Comparison of ENCODE assay signal across 8 mouse cellular contexts in genomic region chr4:34886490-34887111, GRCm38 (mm10). TPM values are rescaled to one million over a fixed set of nuclear protein-coding genes. Genes with fewer than 3 reads are reported as not detected.
A peak's percentile ranks its signal among the peaks of the same experiment; 100 is the strongest.
DNase-seq lines count a peak whose midpoint lies in the region; ATAC-seq and TF ChIP-seq lines count a peak whose summit lies in the region.

No protein-coding gene starts in this region.

- peak overlapping the region; percentile 97 for H3K27ac ChIP-seq in hindbrain, embryonic 13.5 days

- peak; percentile 93 for ATAC-seq in Patski
- ATAC-seq in hindbrain, embryonic 13.5 days (ENCODE audit: low FRiP score): peak; percentile 73

- no peak for DNase-seq in Patski (ENCODE audit: low read depth, low spot score)
- peak; percentile 78 to 79 for DNase-seq in cerebellum, postnatal 14 days
- DNase-seq in frontal cortex, postnatal 14 days (ENCODE audit: low spot score in 2 of 2): peak; percentile 61 to 65
- peak; percentile 72 to 73 for DNase-seq in layer of hippocampus, postnatal 36 days
- DNase-seq in lung, postnatal 25 days (ENCODE audit: low spot score): peak; percentile 91
- DNase-seq in retina, adult 2 months (ENCODE audit: low read depth, low spot score): peak; percentile 54
- peak; percentile 85 for DNase-seq in thymus, postnatal 25 days

- H3K36me3 ChIP-seq in hindbrain, embryonic 13.5 days: no peaks in the 10 kb centered on the region

- peak overlapping the region; percentile 85 for H3K4me2 ChIP-seq in hindbrain, embryonic 13.5 days

- WGBS in hindbrain, embryonic 13.5 days: under 1% methylated on average over 48 of the region's 48 CpGs

- H3K9ac ChIP-seq in hindbrain, embryonic 13.5 days: peak overlapping the region; percentile 88

- peak overlapping the region; percentile 75 for H3K4me3 ChIP-seq in hindbrain, embryonic 13.5 days

- POLR2A ChIA-PET in Patski (lab: Charles Lee): no interaction called here

- CTCF ChIA-PET in Patski (lab: Charles Lee): interaction anchor here (0.9 kb wide), 1 partner anchor 352 kb away, joined by 3 read pairs; no protein-coding TSS in a partner anchor

- in situ Hi-C loops in Patski (cut with MboI; ENCODE audit: low pct_unique_long_range_greater_than_20kb): no loop called here

- TF ChIP-seq CTCF in Patski (IDR thresholded peaks at IDR 0.05): no peak

- H3K9me3 ChIP-seq in hindbrain, embryonic 13.5 days: no peaks in the 10 kb centered on the region

- H3K27me3 ChIP-seq in Patski: no peaks in the 10 kb centered on the region
- peaks cover 35% of the 10 kb centered on the region for H3K27me3 ChIP-seq in hindbrain, embryonic 13.5 days

- peaks cover 20% of the 10 kb centered on the region for H3K4me1 ChIP-seq in hindbrain, embryonic 13.5 days (replicated peaks)

RNA-seq across cellular contexts. Expression of gene Zfp292, which starts 3.8 kb away (rescaled TPM):
- polyA plus RNA-seq in Patski (2021): 10.7 TPM
- 32.6 and 32.7 TPM in 2 replicates for polyA plus RNA-seq in hindbrain, embryonic 13.5 days (2015; fragmentation: Nextera tagmentation; extraction: Ambion mirVana)
- 10 to 100 TPM; 25.9 to 28.1 TPM for total RNA-seq in layer of hippocampus, postnatal 36 days (2021)

RNA-seq across cellular contexts. Expression of gene Cga, which starts 7.0 kb away (rescaled TPM):
- not detected for polyA plus RNA-seq in Patski (2021)
- polyA plus RNA-seq in hindbrain, embryonic 13.5 days (2015; fragmentation: Nextera tagmentation; extraction: Ambion mirVana): 0.50 TPM in 1 of 2 replicates, not detected in the other
- total RNA-seq in layer of hippocampus, postnatal 36 days (2021): not detected
